Mouse (Mus musculus): ENCODE measurements around the gene Mtmr6.
A peak's percentile ranks its signal among the peaks of the same experiment; 100 is the strongest.

The Mtmr6 gene

GRCm38 (mm10) chr14:60264990-60265876 is at the start of gene Mtmr6:
Gene Mtmr6 (plus strand): TSS chr14:60265228.
- DNase-seq (ENCODE audit: low spot score in 2 of 2): peak; percentile 96 to 97

- DNase-seq (ENCODE audit: low spot score in 2 of 2): no peak
Observed at GRCm38 (mm10) chr14:60216125-60216524, 48.9 kb upstream of the Mtmr6 start.

GRCm38 (mm10) chr14:60217616-60218015 is 47.4 kb upstream of the Mtmr6 start:
- DNase-seq (ENCODE audit: low spot score in 2 of 2): no peak

- DNase-seq (ENCODE audit: low spot score in 2 of 2): peak; percentile 46 to 67
Observed at GRCm38 (mm10) chr14:60219886-60220285, 45.1 kb upstream of the Mtmr6 start.

GRCm38 (mm10) chr14:60238551-60238950 is 26.5 kb upstream of the Mtmr6 start:
- no peak for DNase-seq (ENCODE audit: low spot score in 2 of 2)

- DNase-seq (ENCODE audit: low spot score in 2 of 2): no peak
Observed at GRCm38 (mm10) chr14:60250366-60250765, 14.7 kb upstream of the Mtmr6 start.

GRCm38 (mm10) chr14:60250879-60251278 is 14.1 kb upstream of the Mtmr6 start:
- peak in 1 of 2 experiments; percentile 63 for DNase-seq (ENCODE audit: low spot score in 2 of 2)

- peak; percentile 99 for DNase-seq (ENCODE audit: low spot score in 2 of 2)
Observed at GRCm38 (mm10) chr14:60251281-60252003, 13.6 kb upstream of the Mtmr6 start, which contains the start of the genes Nupl1 and Gm49336. Gene Nupl1 (minus strand): TSS chr14:60251431. Gene Gm49336 (minus strand): TSS chr14:60251507.

- peak; percentile 42 to 63 for DNase-seq (ENCODE audit: low spot score in 2 of 2)
Observed at GRCm38 (mm10) chr14:60252004-60253000, 12.7 kb upstream of the Mtmr6 start.

GRCm38 (mm10) chr14:60253466-60253865 is 11.6 kb upstream of the Mtmr6 start:
- no peak for DNase-seq (ENCODE audit: low spot score in 2 of 2)

GRCm38 (mm10) chr14:60254774-60255173 is 10.3 kb upstream of the Mtmr6 start:
- no peak for DNase-seq (ENCODE audit: low spot score in 2 of 2)

- no peak for DNase-seq (ENCODE audit: low spot score in 2 of 2)
Observed at GRCm38 (mm10) chr14:60256356-60256755, 8.7 kb upstream of the Mtmr6 start.

- no peak for DNase-seq (ENCODE audit: low spot score in 2 of 2)
Observed at GRCm38 (mm10) chr14:60257101-60257500, 7.9 kb upstream of the Mtmr6 start.

- no peak for DNase-seq (ENCODE audit: low spot score in 2 of 2)
Observed at GRCm38 (mm10) chr14:60257851-60258250, 7.2 kb upstream of the Mtmr6 start.

- no peak for DNase-seq (ENCODE audit: low spot score in 2 of 2)
Observed at GRCm38 (mm10) chr14:60262316-60262715, 2.7 kb upstream of the Mtmr6 start.

GRCm38 (mm10) chr14:60269333-60269732 is 4.3 kb downstream of the Mtmr6 start:
- DNase-seq (ENCODE audit: low spot score in 2 of 2): no peak

GRCm38 (mm10) chr14:60273346-60273745 is 8.3 kb downstream of the Mtmr6 start:
- no peak for DNase-seq (ENCODE audit: low spot score in 2 of 2)

- DNase-seq (ENCODE audit: low spot score in 2 of 2): no peak
Observed at GRCm38 (mm10) chr14:60275301-60276276, 10.6 kb downstream of the Mtmr6 start.

- no peak for DNase-seq (ENCODE audit: low spot score in 2 of 2)
Observed at GRCm38 (mm10) chr14:60286194-60286863, 21.3 kb downstream of the Mtmr6 start.

- DNase-seq (ENCODE audit: low spot score in 2 of 2): no peak
Observed at GRCm38 (mm10) chr14:60290363-60290762, 25.3 kb downstream of the Mtmr6 start.
